Mouse (Mus musculus): ENCODE results near the gene Dll4. TPM values are rescaled to one million over a fixed set of nuclear protein-coding genes. Genes with fewer than 3 reads are reported as not detected.

Gene Dll4
- total and polyA plus RNA-seq, 3 experiments = 0.12 to 0.13 TPM; not detected in 1

GRCm38 (mm10) chr2:119299981-119300818 is 25.4 kb upstream of the Dll4 start:
- H3K4me1 ChIP-seq (ENCODE audit: control insufficient read depth in 1 of 2, insufficient read depth in 2 of 2) = peaks cover 11 to 48% of the 10 kb centered on the region in 2 experiments

GRCm38 (mm10) chr2:119300819-119301493 is 24.6 kb upstream of the Dll4 start:
- no peaks in the 10 kb centered on the region for H3K79me2 ChIP-seq (replicated peaks; ENCODE audit: control insufficient read depth, extremely low read depth, insufficient read depth, poor library complexity, severe bottlenecking)
- no peak overlapping the region for H3K9ac ChIP-seq (ENCODE audit: insufficient read depth, low read depth)
- peak; percentile 20; the same call in 1 of the 2 replicates for TF ChIP-seq ELF1 (IDR thresholded peaks at IDR 0.05; ENCODE audit: low read depth, low read length)
- TF ChIP-seq E2F4 (IDR thresholded peaks at IDR 0.05; ENCODE audit: insufficient replicate concordance, low read depth, low read length) = no peak
- H3K27ac ChIP-seq (ENCODE audit: insufficient read depth, low read depth) = no peak overlapping the region
- no peak for DNase-seq (ENCODE audit: extremely low read depth)
- in situ Hi-C loops (cut with MboI; ENCODE audit: low pct_ligation_motif_present, low pct_unique_long_range_greater_than_20kb, low sequenced_read_pairs) (no loop called here), dilution Hi-C loops (cut with MboI; ENCODE audit: extremely low pct_ligation_motif_present, extremely low pct_unique_long_range_greater_than_20kb, low sequenced_read_pairs) (no loop called here)
- H3K4me3 ChIP-seq (replicated peaks in 1 of 3; ENCODE audit: low read depth in 2 of 3, low read length in 2 of 3, poor library complexity in 1 of 3) = no peak overlapping the region
- no peak overlapping the region for H3K4me2 ChIP-seq (ENCODE audit: insufficient read depth, low read depth, poor library complexity, severe bottlenecking)
- peaks cover 26 to 42% of the 10 kb centered on the region in 2 experiments for H3K36me3 ChIP-seq (replicated peaks in 1 of 2; ENCODE audit: control insufficient read depth in 1 of 2, insufficient read depth in 1 of 2, low read length in 1 of 2)
- H3K27me3 ChIP-seq (replicated peaks) = no peaks in the 10 kb centered on the region
- peaks cover 17 to 52% of the 10 kb centered on the region in 2 experiments for H3K4me1 ChIP-seq (ENCODE audit: control insufficient read depth in 1 of 2, insufficient read depth in 2 of 2)
- H3K9me3 ChIP-seq (replicated peaks; ENCODE audit: low read length) = no peaks in the 10 kb centered on the region

More at GRCm38 (mm10) chr2:119299981-119300818, 25.4 kb upstream of the Dll4 start:
- Histone ChIP-seq H3K27me3 (replicated peaks) (no peaks in the 10 kb centered on the region), H3K4me3 (replicated peaks in 1 of 3; ENCODE audit: low read depth in 2 of 3, low read length in 2 of 3, poor library complexity in 1 of 3) (no peak overlapping the region), H3K79me2 (replicated peaks; ENCODE audit: control insufficient read depth, extremely low read depth, insufficient read depth, poor library complexity, severe bottlenecking) (no peaks in the 10 kb centered on the region), H3K9me3 (replicated peaks; ENCODE audit: low read length) (no peaks in the 10 kb centered on the region), H3K4me2 (ENCODE audit: insufficient read depth, low read depth, poor library complexity, severe bottlenecking) (peak overlapping the region; percentile 27; the same call in 1 of the 2 replicates), H3K27ac (ENCODE audit: insufficient read depth, low read depth) (no peak overlapping the region), H3K36me3 (replicated peaks in 1 of 2; ENCODE audit: control insufficient read depth in 1 of 2, insufficient read depth in 1 of 2, low read length in 1 of 2) (peaks cover 30 to 46% of the 10 kb centered on the region in 2 experiments), H3K9ac (ENCODE audit: insufficient read depth, low read depth) (no peak overlapping the region)
- dilution Hi-C loops (cut with MboI; ENCODE audit: extremely low pct_ligation_motif_present, extremely low pct_unique_long_range_greater_than_20kb, low sequenced_read_pairs) (no loop called here), in situ Hi-C loops (cut with MboI; ENCODE audit: low pct_ligation_motif_present, low pct_unique_long_range_greater_than_20kb, low sequenced_read_pairs) (loop anchor here (5.0 kb wide), 1 partner anchor 117 kb away; no protein-coding TSS in a partner anchor)
- DNase-seq (ENCODE audit: extremely low read depth) = peak; percentile 97
- TF ChIP-seq SIN3A (IDR thresholded peaks at IDR 0.05; ENCODE audit: low read length) (peak; percentile 68; the same call in 1 of the 2 replicates), SMC3 (IDR thresholded peaks at IDR 0.05; ENCODE audit: low read depth, low read length) (peak; percentile 70), RAD21 (IDR thresholded peaks at IDR 0.05; ENCODE audit: low read depth, low read length) (peak; percentile 79), MYC (IDR thresholded peaks at IDR 0.05; ENCODE audit: low read depth, low read length) (peak; percentile 47; the same call in 1 of the 2 replicates), MEF2A (IDR thresholded peaks at IDR 0.05; ENCODE audit: borderline replicate concordance, low read depth, low read length) (peak; percentile 47; the same call in 1 of the 2 replicates), CTCF (conservative IDR thresholded peaks at IDR 0.05 in 1 of 2, IDR thresholded peaks at IDR 0.05 in 1 of 2; ENCODE audit: low read depth in 2 of 2, low read length in 2 of 2) (peak; percentile 46 to 89; a peak in 3 of 4 replicates), ETS1 (conservative IDR thresholded peaks at IDR 0.05; ENCODE audit: low read depth, low read length) (no peak), IRF4 (IDR thresholded peaks at IDR 0.05; ENCODE audit: low read depth, low read length) (peak; percentile 53; the same call in 1 of the 2 replicates), BHLHE40 (IDR thresholded peaks at IDR 0.05; ENCODE audit: low read depth, low read length) (peak; percentile 32; the same call in 1 of the 2 replicates), MAZ (IDR thresholded peaks at IDR 0.05; ENCODE audit: low read depth, low read length) (peak; percentile 44; the same call in 1 of the 2 replicates), MXI1 (IDR thresholded peaks at IDR 0.05; ENCODE audit: low read depth, low read length) (0 out of 2 replicates have a peak, but pooled peaks have one; percentile 35), E2F4 (IDR thresholded peaks at IDR 0.05; ENCODE audit: insufficient replicate concordance, low read depth, low read length) (no peak), HCFC1 (IDR thresholded peaks at IDR 0.05; ENCODE audit: low read depth, low read length) (peak; percentile 24; the same call in 1 of the 2 replicates), ZMIZ1 (IDR thresholded peaks at IDR 0.05; ENCODE audit: low read depth, low read length) (no peak), KAT2A (IDR thresholded peaks at IDR 0.05; ENCODE audit: insufficient replicate concordance, low read length) (no peak), TCF12 (IDR thresholded peaks at IDR 0.05; ENCODE audit: low read depth, low read length) (peak; percentile 97), ELF1 (IDR thresholded peaks at IDR 0.05; ENCODE audit: low read depth, low read length) (peak; percentile 73), MAX (IDR thresholded peaks at IDR 0.05; ENCODE audit: low read length) (peak; percentile 49; the same call in 1 of the 2 replicates), MAFK (IDR thresholded peaks at IDR 0.05; ENCODE audit: insufficient replicate concordance, low read length) (no peak), EP300 (IDR thresholded peaks at IDR 0.05; ENCODE audit: low read length) (peak; percentile 44; the same call in 1 of the 2 replicates)
